Mouse (Mus musculus) left cerebral cortex, adult 2 months (tissue): ENCODE data around the gene Umod. TPM values are rescaled to one million over a fixed set of nuclear protein-coding genes. Genes with fewer than 3 reads are reported as not detected.
A peak's percentile ranks its signal among the peaks of the same experiment; 100 is the strongest.

Source experiments
- DNase-seq, 2 experiments: peaks; one replicate each; pipeline ENCODE4 v3.0.0; 2021 to 2022; ENCODE audit warnings: low spot score in 2 of 2, mixed read lengths in 1 of 2; ENCODE audit errors: extremely low spot score in 1 of 2
- H3K27ac ChIP-seq: fragments of 200-600 bp; 2 replicates; pipeline ENCODE4 v1.8.1; 2022
- H3K4me3 ChIP-seq: fragments of 200-600 bp; 2 replicates; pipeline ENCODE4 v1.8.1; 2022
- CTCF ChIP-seq: fragments of 200-600 bp; IDR thresholded peaks from 2 replicates; pipeline ENCODE4 v1.8.1; 2022; ENCODE audit warnings: antibody characterized with exemption, mild to moderate bottlenecking, moderate library complexity
- intact Hi-C: fragments of 180-260 bp; cut with DNase I; formaldehyde crosslinking; loops from one replicate; pipeline ENCODE4 v1.15.1; 2025
- total RNA-seq, 2 experiments: library from RNA; stranded (reverse); gene quantifications; 2 replicates each; pipeline ENCODE4 v1.2.3; 2021

Umod gene
- total RNA-seq, 2 experiments from 2014 or later: not detected

DNA sequence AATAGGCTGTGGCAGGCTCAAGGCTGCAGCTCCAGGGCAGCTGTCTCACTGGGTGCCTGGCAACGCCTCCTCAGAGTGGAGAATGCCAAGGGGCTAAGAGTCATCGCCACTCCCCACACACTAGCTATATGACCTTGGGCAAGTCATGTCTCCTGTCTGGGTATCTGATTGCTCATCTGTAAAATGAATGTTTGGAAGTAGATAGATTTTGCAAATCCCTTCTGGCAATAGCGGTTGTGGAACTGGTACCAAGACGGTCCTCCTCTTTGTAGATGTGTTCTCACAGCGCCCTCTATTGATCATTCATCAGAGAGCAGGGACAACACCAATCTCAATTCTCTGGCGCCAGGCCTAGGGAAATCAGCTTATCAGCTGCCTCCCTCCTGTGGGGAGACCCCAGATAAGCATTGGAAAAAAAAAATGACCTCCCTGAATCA, 51.9 kb downstream of the Umod start:
- intact Hi-C loops: loop anchor here (1.0 to 2.0 kb wide), 3 partner anchors 241 to 660 kb away; no protein-coding TSS in a partner anchor
- TF ChIP-seq CTCF: peak; percentile 74
- H3K4me3 ChIP-seq: no peak overlapping the region
- DNase-seq: peak; percentile 63
- no peak overlapping the region for H3K27ac ChIP-seq

DNA sequence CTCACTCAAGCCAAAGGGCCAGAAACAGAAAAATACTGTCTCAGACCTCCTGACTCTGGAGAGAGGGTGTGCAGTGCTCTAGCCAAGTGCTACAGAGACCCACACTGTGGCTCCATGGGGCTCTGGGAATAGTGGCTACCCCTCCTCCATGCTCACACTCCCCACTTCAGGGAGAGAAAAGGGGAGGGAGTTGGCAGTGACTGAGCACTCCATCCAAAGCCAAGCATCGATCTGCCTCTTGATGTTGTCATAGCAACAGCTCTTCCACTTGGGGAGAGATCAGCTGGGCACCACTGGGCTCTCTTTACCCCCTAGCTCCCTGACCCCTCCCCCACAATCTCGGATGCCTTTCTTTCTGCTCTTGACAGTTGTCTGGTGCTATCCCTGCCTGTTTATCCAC, 58.4 kb downstream of the Umod start:
- intact Hi-C loops: no loop called here
- Histone ChIP-seq H3K4me3 (no peak overlapping the region), H3K27ac (no peak overlapping the region)
- DNase-seq: peak in 1 of 2 experiments; percentile 10
- TF ChIP-seq CTCF: no peak

DNA sequence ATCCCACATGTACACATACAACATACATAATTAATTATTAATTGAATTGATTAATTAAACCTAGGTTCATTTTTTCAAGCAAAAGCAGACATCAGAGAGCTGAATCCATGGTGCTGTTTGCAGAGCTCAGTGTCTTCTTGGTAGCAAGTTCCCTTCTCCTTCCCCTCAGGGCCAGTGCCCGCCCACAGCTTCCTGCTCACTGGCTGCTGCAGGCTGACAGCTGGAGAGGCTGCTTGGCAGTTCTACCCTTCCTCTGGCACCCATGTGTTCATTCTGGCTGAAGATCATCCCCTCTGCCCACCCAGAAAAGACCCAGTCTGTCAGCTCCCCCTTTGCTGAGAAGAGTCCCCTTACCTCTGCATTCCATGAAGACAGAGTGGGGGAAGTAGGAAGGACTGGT, 60.6 kb downstream of the Umod start:
- no peak for TF ChIP-seq CTCF
- no peak overlapping the region for H3K27ac ChIP-seq
- intact Hi-C loops: no loop called here
- DNase-seq: no peak
- no peak overlapping the region for H3K4me3 ChIP-seq

Other genes starting within 250 kb of the Umod start
- not detected for gene Gp2, start 20.0 kb downstream of the Umod start, total RNA-seq
- gene Acsm5, start 40.2 kb upstream of the Umod start, total RNA-seq: under 1 TPM; 0.41 to 0.77 TPM
- gene Pdilt, start 44.2 kb upstream of the Umod start, total RNA-seq: not detected
- gene Acsm2, start 75.1 kb upstream of the Umod start, total RNA-seq: not detected
- gene Acsm1, start 127.7 kb upstream of the Umod start, total RNA-seq: not detected
- not detected for gene Acsm4, start 210.7 kb upstream of the Umod start, total RNA-seq
- 10 to 100 TPM; 43.0 to 44.6 TPM for gene Thumpd1, start 241.5 kb upstream of the Umod start, total RNA-seq